8 mouse cellular contexts compared by ENCODE assay signal in the genomic region with DNA sequence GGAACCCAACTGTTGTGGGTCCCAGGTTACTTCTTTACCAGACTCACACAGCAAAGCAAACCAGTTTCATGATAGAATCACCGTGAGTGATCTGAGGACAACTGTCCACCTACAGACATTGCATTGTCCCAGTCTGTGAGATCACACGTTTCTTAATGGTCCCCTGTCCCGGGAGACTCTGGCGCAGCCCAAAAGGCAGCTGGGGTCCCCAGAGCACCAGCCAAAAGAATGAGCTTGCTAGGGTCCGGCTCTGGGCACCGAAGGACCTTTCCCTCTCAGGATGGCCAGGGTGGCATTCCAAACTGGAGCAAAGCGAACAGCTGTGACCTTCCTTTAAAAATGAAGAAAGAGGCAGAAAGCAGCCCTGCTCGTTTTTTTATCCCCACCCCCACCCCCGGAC. TPM values are rescaled to one million over a fixed set of nuclear protein-coding genes. Genes with fewer than 3 reads are reported as not detected.
A peak's percentile ranks its signal among the peaks of the same experiment; 100 is the strongest.
DNase-seq lines count a peak whose midpoint lies in the region; ATAC-seq and TF ChIP-seq lines count a peak whose summit lies in the region.

A gene (plus strand): TSS at position 381 of the 400 bp plus-strand sequence.

- H3K27me3 ChIP-seq in kidney, postnatal 0 days (ENCODE audit: insufficient read depth, low read length) = no peaks in the 10 kb centered on the region; the same call in 1 of the 2 replicates
- peaks cover 40% of the 10 kb centered on the region for H3K27me3 ChIP-seq in limb, embryonic 10.5 days (ENCODE audit: low read depth, poor library complexity, severe bottlenecking)
- no peaks in the 10 kb centered on the region for H3K27me3 ChIP-seq in small intestine, adult 2 months (ENCODE audit: control insufficient read depth, insufficient read depth, low read length)

- H3K4me3 ChIP-seq in kidney, postnatal 0 days (replicated peaks; ENCODE audit: low read depth, low read length) = peak within 1 kb of the TSS; percentile 51
- peak within 1 kb of the TSS; percentile 44 for H3K4me3 ChIP-seq in embryonic fibroblast, embryonic 13.5 days (ENCODE audit: insufficient read depth, low read length)
- peak within 1 kb of the TSS; percentile 69 for H3K4me3 ChIP-seq in limb, embryonic 10.5 days
- peak within 1 kb of the TSS; percentile 13; the same call in 1 of the 2 replicates for H3K4me3 ChIP-seq in small intestine, adult 2 months (ENCODE audit: low read depth, low read length)

- no peak for TF ChIP-seq POLR2A in embryonic fibroblast, embryonic 13.5 days (IDR thresholded peaks at IDR 0.05; ENCODE audit: low read depth, low read length)
- TF ChIP-seq POLR2A in small intestine, adult 2 months (IDR thresholded peaks at IDR 0.05; ENCODE audit: low read depth, low read length) = no peak

- ATAC-seq in kidney, postnatal 0 days (replicated peaks; ENCODE audit: low FRiP score, low read depth) = 0 out of 2 replicates have a peak, but pooled peaks have one; percentile 12

- 3% methylated on average over 9 of the region's 9 CpGs for whole genome bisulfite sequencing in kidney, postnatal 0 days
- 3% methylated on average over 9 of the region's 9 CpGs for WGBS in limb, embryonic 10.5 days
- WGBS in small intestine, adult 2 months = 5% methylated on average over 9 of the region's 9 CpGs

- no peak for TF ChIP-seq CTCF in kidney, postnatal 0 days (IDR thresholded peaks at IDR 0.05; ENCODE audit: low read depth)
- no peak for TF ChIP-seq CTCF in embryonic fibroblast, embryonic 13.5 days (IDR thresholded peaks at IDR 0.05; ENCODE audit: borderline replicate concordance, insufficient read depth, low read length)
- no peak for TF ChIP-seq CTCF in small intestine, adult 2 months (IDR thresholded peaks at IDR 0.05; ENCODE audit: extremely low read depth, insufficient read length, insufficient replicate concordance, low read depth, low read length)

- no peaks in the 10 kb centered on the region for H3K9me3 ChIP-seq in kidney, postnatal 0 days (replicated peaks; ENCODE audit: low read length)
- H3K9me3 ChIP-seq in limb, embryonic 10.5 days (replicated peaks) = no peaks in the 10 kb centered on the region

- DNase-seq in kidney, postnatal 0 days (ENCODE audit: low spot score) = no peak
- no peak for DNase-seq in kidney, adult 8-10 months
- peak; percentile 3 for DNase-seq in adrenal gland, postnatal 14 days
- DNase-seq in limb, embryonic 10.5 days (ENCODE audit: low spot score) = no peak
- DNase-seq in ovary, adult 18-20 months (ENCODE audit: low spot score) = no peak
- no peak for DNase-seq in B cell, adult 2 months

- no peaks in the 10 kb centered on the region for H3K36me3 ChIP-seq in kidney, postnatal 0 days (ENCODE audit: insufficient read depth, low read length)
- no peaks in the 10 kb centered on the region for H3K36me3 ChIP-seq in limb, embryonic 10.5 days
- H3K36me3 ChIP-seq in small intestine, adult 2 months (ENCODE audit: control insufficient read depth, insufficient read depth, low read length) = no peaks in the 10 kb centered on the region

- 0 out of 2 replicates have a peak, but pooled peaks cover 12% of the 10 kb centered on the region for H3K4me1 ChIP-seq in kidney, postnatal 0 days (replicated peaks; ENCODE audit: insufficient read depth, low read length)
- H3K4me1 ChIP-seq in embryonic fibroblast, embryonic 13.5 days (ENCODE audit: control insufficient read depth, insufficient read depth, low read length) = no peaks in the 10 kb centered on the region
- peaks cover 19% of the 10 kb centered on the region for H3K4me1 ChIP-seq in limb, embryonic 10.5 days
- peaks cover 2% of the 10 kb centered on the region; the same call in 1 of the 2 replicates for H3K4me1 ChIP-seq in small intestine, adult 2 months (ENCODE audit: control insufficient read depth, insufficient read depth, insufficient read length, low read length)

- H3K9ac ChIP-seq in kidney, postnatal 0 days (ENCODE audit: low read depth, low read length) = 0 out of 2 replicates have a peak within 1 kb of the TSS, but pooled peaks have one; percentile 35

- H3K27ac ChIP-seq in kidney, postnatal 0 days = no peak within 1 kb of the TSS
- no peak within 1 kb of the TSS for H3K27ac ChIP-seq in embryonic fibroblast, embryonic 13.5 days (ENCODE audit: insufficient read depth, low read length)
- peak within 1 kb of the TSS; percentile 62 for H3K27ac ChIP-seq in limb, embryonic 10.5 days
- no peak within 1 kb of the TSS for H3K27ac ChIP-seq in small intestine, adult 2 months (ENCODE audit: insufficient read depth, low read depth, low read length)

- H3K4me2 ChIP-seq in kidney, postnatal 0 days (ENCODE audit: low read length) = peak within 1 kb of the TSS; percentile 98

RNA-seq across cellular contexts. Expression of the gene that starts here (rescaled TPM):
- 8.7 and 10.2 TPM in 2 replicates for polyA plus RNA-seq in kidney, postnatal 0 days (2015; fragmentation: Nextera tagmentation; extraction: Ambion mirVana)
- total RNA-seq in adrenal gland, postnatal 14 days (2021) = 14.9 and 15.1 TPM in 2 replicates
- polyA plus RNA-seq in embryonic fibroblast, embryonic 13.5 days (2011; ENCODE audit: insufficient read length, low read depth, missing spikeins) = 19.7 and 30.0 TPM in 2 replicates
- 1.2 and 3.7 TPM in 2 replicates for polyA plus RNA-seq in limb, embryonic 10.5 days (2016; fragmentation: Nextera tagmentation; extraction: Ambion mirVana)
- polyA plus RNA-seq in small intestine, adult 2 months (2012; rRNA removed) = 1.1 and 2.0 TPM in 2 replicates

Comparison
In these comparisons a context has a peak if more than half of its experiments do, and no peak if none do; other contexts are left out.
1. H3K4me3 ChIP-seq: peak in every context shown above with its lines; median percentile 69 in limb, embryonic 10.5 days; 51 in kidney, postnatal 0 days; 44 in embryonic fibroblast, embryonic 13.5 days; 13 in small intestine, adult 2 months.